Mouse (Mus musculus): ENCODE results near the gene Enpep. TPM values are rescaled to one million over a fixed set of nuclear protein-coding genes. Genes with fewer than 3 reads are reported as not detected.
A peak's percentile ranks its signal among the peaks of the same experiment; 100 is the strongest.

Gene Enpep
- polyA plus RNA-seq, 1 experiment from 2014 or later, result 0.20 TPM

DNA sequence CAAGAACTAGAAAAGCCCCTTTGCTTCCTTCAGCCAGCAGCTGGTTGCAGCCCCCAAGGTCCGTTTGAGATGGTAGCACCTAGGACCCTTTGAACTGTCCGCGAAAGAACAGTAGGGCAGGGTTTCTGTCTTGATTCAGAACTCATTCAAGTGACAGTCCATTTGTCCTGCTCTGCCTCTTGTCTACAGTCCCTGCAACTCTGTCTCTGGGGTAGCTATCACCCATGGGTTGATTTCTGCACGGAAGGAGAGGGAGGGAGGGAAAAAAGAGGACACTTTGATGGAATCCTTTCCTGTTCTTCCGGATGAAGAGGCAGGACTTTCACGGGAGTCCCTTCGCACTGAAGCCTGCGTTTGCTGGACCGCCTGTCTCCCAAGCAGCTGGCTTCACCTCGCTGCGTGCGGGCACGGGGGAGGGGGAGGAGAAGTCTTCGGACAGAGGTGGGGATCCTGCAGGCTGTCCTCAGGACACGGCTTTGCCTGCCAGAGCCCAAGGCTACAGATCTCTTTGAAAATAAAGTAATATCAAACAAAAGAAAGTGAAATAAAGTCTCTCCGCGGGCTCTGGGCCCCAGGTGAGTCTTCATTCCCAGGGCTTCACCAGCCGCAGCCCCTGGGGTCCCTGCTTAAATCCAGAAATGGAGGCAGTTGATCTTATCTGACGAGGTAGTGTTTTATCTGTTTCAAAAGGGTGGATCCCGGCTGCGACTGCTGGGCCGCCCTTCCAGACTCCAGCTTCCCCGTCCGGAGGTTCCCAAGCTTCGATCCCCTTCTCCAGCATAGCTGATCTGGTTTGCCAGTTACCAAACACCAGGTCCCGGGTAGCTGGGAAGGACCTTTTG is 108.3 kb downstream of the Enpep start:
- WGBS, result under 1% methylated on average over 26 of the region's 26 CpGs
- Histone ChIP-seq H3K36me3 (no peaks in the 10 kb centered on the region), H3K4me1 (peaks cover 32% of the 10 kb centered on the region), H3K27ac (no peak overlapping the region), H3K4me3 (peak overlapping the region; percentile 31), H3K27me3 (ENCODE audit: low read depth, poor library complexity, severe bottlenecking) (peaks cover 99% of the 10 kb centered on the region), H3K9me3 (replicated peaks) (no peaks in the 10 kb centered on the region)
- peak; percentile 61 for DNase-seq (ENCODE audit: low spot score)

- H3K27ac ChIP-seq, result no peak overlapping the region
- H3K9me3 ChIP-seq (replicated peaks), result no peaks in the 10 kb centered on the region
- peaks cover 100% of the 10 kb centered on the region for H3K27me3 ChIP-seq (ENCODE audit: low read depth, poor library complexity, severe bottlenecking)
- H3K4me3 ChIP-seq, result no peak overlapping the region
- DNase-seq (ENCODE audit: low spot score), result no peak
- no peaks in the 10 kb centered on the region for H3K36me3 ChIP-seq
- peaks cover 37% of the 10 kb centered on the region for H3K4me1 ChIP-seq
- WGBS, result 2% methylated on average over 5 of the region's 6 CpGs
Measured at GRCm38 (mm10) chr3:129223401-129223800, 109.1 kb downstream of the Enpep start.

DNA sequence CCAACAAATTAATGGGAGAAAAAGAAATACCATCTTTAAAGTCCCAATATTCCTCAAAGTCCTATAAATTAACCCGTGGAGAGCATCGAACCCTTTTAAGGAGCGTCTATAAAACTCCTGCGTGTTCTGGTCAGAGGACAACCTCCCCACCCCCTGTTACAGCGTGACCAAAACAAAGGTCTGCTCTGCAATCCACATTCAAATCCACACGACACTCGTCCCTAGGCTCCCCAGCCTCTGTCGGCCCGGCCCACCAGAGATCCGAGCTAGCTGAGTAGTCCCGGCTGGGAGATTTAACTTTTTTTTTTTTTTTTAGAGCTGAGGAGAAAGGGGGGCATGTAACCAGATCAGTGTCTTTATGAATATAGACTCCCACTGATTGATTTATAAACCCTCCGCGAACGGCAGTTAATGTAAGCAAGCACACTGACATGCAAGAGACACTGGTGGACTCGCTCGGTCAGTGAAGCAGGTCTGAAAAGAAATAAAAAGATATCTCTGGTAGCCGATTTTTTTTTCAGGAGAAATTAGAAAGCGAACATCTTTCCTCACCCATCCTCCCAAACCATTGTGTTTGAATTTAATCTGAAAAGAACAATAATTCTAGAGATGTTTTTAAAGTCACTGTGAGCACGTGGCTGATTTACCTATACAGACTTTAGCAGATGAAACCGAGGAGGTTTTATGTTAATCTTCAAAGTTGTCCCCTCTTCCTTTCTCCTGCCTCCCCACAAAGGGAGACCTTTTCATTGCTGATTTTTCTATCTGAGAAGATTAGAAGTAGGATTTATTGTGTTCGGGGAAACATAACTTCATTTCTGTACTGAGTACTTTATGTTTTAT is 109.9 kb downstream of the Enpep start:
- WGBS, result under 1% methylated on average over 21 of the region's 21 CpGs
- peaks cover 100% of the 10 kb centered on the region for H3K27me3 ChIP-seq (ENCODE audit: low read depth, poor library complexity, severe bottlenecking)
- peaks cover 44% of the 10 kb centered on the region for H3K4me1 ChIP-seq
- no peaks in the 10 kb centered on the region for H3K36me3 ChIP-seq
- H3K4me3 ChIP-seq, result no peak overlapping the region
- no peaks in the 10 kb centered on the region for H3K9me3 ChIP-seq (replicated peaks)
- H3K27ac ChIP-seq, result no peak overlapping the region
- peak; percentile 49 for DNase-seq (ENCODE audit: low spot score)

DNA sequence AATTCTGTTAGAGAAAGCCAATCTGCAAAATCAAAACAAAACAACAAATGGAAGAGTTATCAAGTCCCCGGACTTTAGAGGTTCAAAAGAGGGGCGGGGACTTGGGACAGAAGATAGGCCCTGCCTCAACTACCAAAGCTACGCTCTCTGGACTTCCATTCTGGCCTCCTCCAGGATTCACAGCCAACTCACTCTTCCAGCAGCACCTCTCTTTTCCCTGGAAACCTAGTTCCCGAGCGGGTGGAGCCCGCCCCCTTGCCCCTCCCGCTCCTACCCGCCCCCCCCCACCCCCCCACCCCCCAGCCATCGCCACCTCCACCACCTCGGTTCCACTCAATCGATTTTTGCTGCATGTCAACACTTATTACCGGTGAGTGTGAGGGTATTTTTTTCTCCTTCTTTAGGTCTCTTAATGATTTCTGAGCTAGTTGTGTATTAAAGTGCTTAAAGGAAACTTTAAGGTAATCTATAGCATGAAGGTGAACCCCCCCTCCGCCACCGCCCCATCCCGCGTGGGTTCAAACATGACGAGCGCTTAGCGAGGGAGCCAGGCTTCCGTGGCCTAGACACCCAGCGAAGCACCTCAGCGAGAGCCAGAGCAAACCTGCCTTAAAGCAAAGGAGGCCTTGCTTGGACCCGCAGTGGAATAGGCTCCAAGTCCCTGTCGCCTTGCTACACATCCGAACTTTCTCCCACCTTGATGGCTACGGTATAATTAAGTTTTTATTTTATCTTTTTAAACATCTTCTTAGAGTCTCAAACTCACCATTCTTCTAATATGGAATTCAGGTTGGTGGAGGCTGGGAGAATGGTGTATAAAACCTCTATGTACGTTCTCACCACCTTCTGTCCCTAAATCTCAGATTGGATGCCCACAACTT is 110.9 kb downstream of the Enpep start:
- Histone ChIP-seq H3K36me3 (no peaks in the 10 kb centered on the region), H3K4me3 (no peak overlapping the region), H3K9me3 (replicated peaks) (no peaks in the 10 kb centered on the region), H3K27ac (no peak overlapping the region), H3K4me1 (peaks cover 52% of the 10 kb centered on the region), H3K27me3 (ENCODE audit: low read depth, poor library complexity, severe bottlenecking) (peaks cover 100% of the 10 kb centered on the region)
- DNase-seq (ENCODE audit: low spot score), result peak; percentile 50
- 2% methylated on average over 27 of the region's 27 CpGs for WGBS

DNA sequence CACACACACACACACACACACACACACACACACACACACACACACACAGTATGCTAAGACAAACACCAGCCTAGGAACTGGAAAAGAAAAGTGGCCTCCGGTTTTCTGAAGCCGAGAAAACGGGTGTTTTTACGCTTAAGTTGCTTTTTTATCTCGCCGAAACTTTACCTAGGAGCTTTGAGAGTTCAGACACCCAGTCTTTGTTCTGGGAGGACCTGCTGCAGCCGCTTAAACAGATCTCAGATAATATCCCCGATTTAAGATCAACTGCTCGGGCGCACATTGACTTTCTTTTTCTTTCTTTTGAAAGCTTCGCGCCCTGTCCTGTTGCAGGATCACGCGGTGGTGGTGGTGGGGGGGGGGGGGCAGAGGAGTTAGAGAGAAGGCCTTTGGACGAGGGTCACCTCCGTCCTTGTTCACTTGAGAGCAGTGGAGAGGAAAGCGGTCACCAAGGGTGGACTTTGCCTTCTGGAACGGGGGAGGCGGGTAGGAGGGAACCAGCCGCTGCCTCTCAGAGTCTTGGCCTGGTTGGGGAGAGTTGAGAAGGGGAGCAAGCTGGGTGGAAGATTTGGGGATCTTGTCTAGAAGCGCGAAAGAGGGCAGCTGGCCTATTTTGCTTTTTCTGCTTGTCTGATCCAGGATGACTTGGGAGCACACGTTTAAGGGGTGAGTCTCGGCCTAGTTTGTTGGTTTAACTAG is 111.7 kb downstream of the Enpep start:
- Histone ChIP-seq H3K36me3 (no peaks in the 10 kb centered on the region), H3K27me3 (ENCODE audit: low read depth, poor library complexity, severe bottlenecking) (peaks cover 100% of the 10 kb centered on the region), H3K4me3 (peak overlapping the region; percentile 19), H3K9me3 (replicated peaks) (no peaks in the 10 kb centered on the region), H3K27ac (no peak overlapping the region), H3K4me1 (peaks cover 53% of the 10 kb centered on the region)
- WGBS, result 2% methylated on average over 24 of the region's 24 CpGs
- peak; percentile 67 for DNase-seq (ENCODE audit: low spot score)

DNA sequence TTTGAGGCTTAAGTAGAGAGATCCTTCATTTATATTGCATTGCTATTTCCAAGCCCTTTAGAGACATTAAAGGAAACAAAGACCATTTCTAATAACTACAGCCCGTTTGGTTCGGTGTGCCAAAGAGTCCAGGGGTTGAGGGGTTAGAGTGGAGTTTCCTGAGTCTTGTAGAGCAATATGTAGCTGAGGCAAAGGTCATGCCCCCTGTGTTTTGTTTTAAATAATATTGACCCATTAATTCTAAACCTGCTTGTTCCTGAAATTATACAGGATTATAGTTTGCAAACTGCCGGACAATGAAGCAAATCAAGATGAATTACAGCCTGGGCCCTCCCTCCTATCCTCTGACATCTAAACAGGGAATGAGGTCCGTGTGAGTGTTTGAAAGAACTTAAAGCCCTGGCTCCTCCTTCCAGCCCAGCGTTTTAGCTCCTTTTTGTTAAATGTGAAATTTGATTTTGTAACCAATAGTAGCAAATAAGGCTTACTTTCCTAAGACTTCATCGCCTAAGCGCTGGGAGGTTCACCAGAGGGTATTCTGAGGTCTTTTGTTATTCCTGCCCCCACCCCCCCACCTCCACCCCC is 112.3 kb downstream of the Enpep start:
- WGBS, result under 1% methylated on average over 7 of the region's 7 CpGs
- DNase-seq (ENCODE audit: low spot score), result no peak
- peaks cover 53% of the 10 kb centered on the region for H3K4me1 ChIP-seq
- no peaks in the 10 kb centered on the region for H3K9me3 ChIP-seq (replicated peaks)
- no peak overlapping the region for H3K27ac ChIP-seq
- H3K36me3 ChIP-seq, result no peaks in the 10 kb centered on the region
- H3K4me3 ChIP-seq, result peak overlapping the region; percentile 19; the same call in 1 of the 2 replicates
- H3K27me3 ChIP-seq (ENCODE audit: low read depth, poor library complexity, severe bottlenecking), result peaks cover 100% of the 10 kb centered on the region

Other genes with a start within 250 kb of the Enpep start
- gene Pitx2, start 132.8 kb downstream of the Enpep start, polyA plus RNA-seq (2016; fragmentation: Nextera tagmentation; extraction: Ambion mirVana), result 25.6 and 39.1 TPM in 2 replicates
- gene Elovl6, start 199.6 kb upstream of the Enpep start, polyA plus RNA-seq (2016; fragmentation: Nextera tagmentation; extraction: Ambion mirVana), result 54.6 and 59.0 TPM in 2 replicates

All from limb, embryonic 10.5 days (tissue).